Mouse (Mus musculus) hindbrain, postnatal 0 days (tissue): Measurements from ENCODE around the gene D8Ertd738e. TPM values are rescaled to one million over a fixed set of nuclear protein-coding genes. Genes with fewer than 3 reads are reported as not detected.

Source experiments
- ATAC-seq: fragments of 200-750 bp; cut with Nextera tagmentation; 2 replicates; pipeline ENCODE4 v1.8.0; 2017; ENCODE audit warnings: mild to moderate bottlenecking, moderate TSS enrichment, moderate library complexity
- DNase-seq: peaks from one replicate; pipeline ENCODE4 v3.0.0-alpha.2; 2015; ENCODE audit warnings: low spot score
- H3K27ac ChIP-seq: fragments of 300-500 bp; sonication (generic); 2 replicates; pipeline ENCODE4 v1.5.1; 2014; ENCODE audit warnings: mild to moderate bottlenecking
- H3K27me3 ChIP-seq: fragments of 300-500 bp; sonication (generic); 2 replicates; pipeline ENCODE4 v1.6.1; 2014; ENCODE audit warnings: low read length, mixed read lengths; ENCODE audit not compliant: insufficient read depth
- H3K36me3 ChIP-seq: fragments of 300-500 bp; sonication (generic); 2 replicates; pipeline ENCODE4 v1.6.1; 2014; ENCODE audit warnings: low read length, mixed read lengths; ENCODE audit not compliant: insufficient read depth
- H3K4me1 ChIP-seq: fragments of 300-500 bp; sonication (generic); 2 replicates; pipeline ENCODE4 v1.6.1; 2014; ENCODE audit warnings: antibody characterized with exemption, low read length, mixed read lengths; ENCODE audit not compliant: insufficient read depth
- H3K4me2 ChIP-seq: fragments of 300-500 bp; sonication (generic); 2 replicates; pipeline ENCODE4 v1.6.1; 2014; ENCODE audit warnings: low read depth, mild to moderate bottlenecking, low read length, moderate library complexity, mixed read lengths
- H3K4me3 ChIP-seq: fragments of 300-500 bp; sonication (generic); 2 replicates; pipeline ENCODE4 v1.5.1; 2014; ENCODE audit warnings: low read length
- H3K9ac ChIP-seq: fragments of 300-500 bp; sonication (generic); replicated peaks from 2 replicates; pipeline ENCODE4 v1.6.1; 2014; ENCODE audit warnings: mild to moderate bottlenecking, low read length, moderate library complexity, mixed read lengths
- H3K9me3 ChIP-seq: fragments of 300-500 bp; sonication (generic); 2 replicates; pipeline ENCODE4 v1.6.1; 2016; ENCODE audit warnings: low read length, mixed read lengths
- CTCF ChIP-seq: IDR thresholded peaks from 2 replicates; pipeline ENCODE4 v1.5.1; 2016; ENCODE audit warnings: antibody characterized with exemption, control low read depth, low read depth
- WGBS: fragments of 180-500 bp; shearing (Covaris S2); extraction: QIAGEN DNeasy Blood & Tissue Kit; methylation state at CpG from one replicate; pipeline ENCODE4 v1.1.7; 2014; 5-methylcytosine and 5-hydroxymethylcytosine counted together
- polyA plus RNA-seq: library from polyadenylated mRNA; unstranded; fragments of >200 nt; fragmentation: Nextera tagmentation; extraction: Ambion mirVana; gene quantifications from 2 replicates; pipeline ENCODE4 v1.2.1, GENCODE M21; 2015
- total RNA-seq: library from RNA; depleted of rRNA; stranded (reverse); fragments of >200 nt; gene quantifications from 2 replicates; pipeline ENCODE4 v1.2.3, GENCODE M21; 2014

D8Ertd738e gene
- total and polyA plus RNA-seq, 2 experiments from 2014 or later: 69.4 to 318 TPM

DNA sequence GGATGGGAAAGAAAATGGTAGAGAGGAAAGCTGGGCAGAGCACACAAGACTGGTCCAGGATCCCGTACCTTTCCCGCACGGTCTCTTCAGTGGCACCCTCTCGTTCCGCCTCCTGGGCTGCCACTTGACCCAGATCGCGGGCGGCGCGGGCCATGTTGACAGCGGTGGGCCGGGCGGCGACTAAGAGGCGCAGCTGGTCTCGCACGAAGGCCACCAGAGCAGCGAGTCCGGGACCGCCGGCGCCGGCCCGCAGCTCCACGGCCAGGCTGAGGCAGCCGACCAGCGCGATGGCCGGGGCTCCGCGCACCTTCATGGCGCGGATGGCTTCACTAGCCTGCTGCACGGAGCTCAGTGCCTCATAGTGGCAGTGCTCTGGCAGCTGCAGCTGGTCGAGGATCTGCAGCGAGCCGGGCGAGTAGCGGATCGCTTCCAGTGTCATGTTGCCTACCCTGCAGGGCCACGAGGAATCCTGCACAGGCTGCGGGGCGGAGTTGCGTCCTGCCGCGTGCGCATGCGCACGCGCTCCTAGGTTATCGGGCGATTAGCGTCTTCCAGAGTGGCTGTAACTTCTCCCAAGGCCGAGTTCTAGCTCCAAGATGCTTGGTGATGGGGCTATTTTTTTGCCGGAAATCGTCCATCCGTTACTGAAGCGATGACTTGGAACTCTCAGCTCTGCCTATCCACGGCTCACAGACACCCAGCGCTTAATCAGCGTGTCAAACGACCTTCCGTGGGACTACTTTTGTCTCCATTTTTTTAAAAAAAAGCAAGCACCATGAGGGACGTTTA is 7.5 kb upstream of the D8Ertd738e start, which contains the start of gene Mri1:
Gene Mri1, minus strand, starts transcription at position 505 of the 789 bp plus-strand sequence.
- Histone ChIP-seq H3K4me2 (peak within 1 kb of the TSS; percentile 98), H3K9me3 (no peaks in the 10 kb centered on the region), H3K4me3 (peak within 1 kb of the TSS; percentile 77), H3K27me3 (no peaks in the 10 kb centered on the region), H3K4me1 (peaks cover 10% of the 10 kb centered on the region; the same call in 1 of the 2 replicates), H3K36me3 (peaks cover 54% of the 10 kb centered on the region), H3K27ac (peak within 1 kb of the TSS; percentile 95), H3K9ac (peak within 1 kb of the TSS; percentile 80)
- TF ChIP-seq CTCF: peak; percentile 43
- peak; percentile 97 for DNase-seq
- WGBS: 2% methylated on average over 63 of the region's 64 CpGs
- ATAC-seq: peak; percentile 88

- peak overlapping the region; percentile 95 for H3K27ac ChIP-seq
- H3K36me3 ChIP-seq: peaks cover 51% of the 10 kb centered on the region
- peak overlapping the region; percentile 77 for H3K4me3 ChIP-seq
- no peak for TF ChIP-seq CTCF
- H3K9me3 ChIP-seq: no peaks in the 10 kb centered on the region
- H3K27me3 ChIP-seq: no peaks in the 10 kb centered on the region
- H3K4me2 ChIP-seq: peak overlapping the region; percentile 98
- peaks cover 10% of the 10 kb centered on the region; the same call in 1 of the 2 replicates for H3K4me1 ChIP-seq
- peak; percentile 38 for ATAC-seq
- WGBS: 16% methylated on average over 6 of the region's 6 CpGs
- peak; percentile 52 for DNase-seq
- H3K9ac ChIP-seq: peak overlapping the region; percentile 80
Measured at GRCm38 (mm10) chr8:84256458-84256821, 6.9 kb upstream of the D8Ertd738e start.

DNA sequence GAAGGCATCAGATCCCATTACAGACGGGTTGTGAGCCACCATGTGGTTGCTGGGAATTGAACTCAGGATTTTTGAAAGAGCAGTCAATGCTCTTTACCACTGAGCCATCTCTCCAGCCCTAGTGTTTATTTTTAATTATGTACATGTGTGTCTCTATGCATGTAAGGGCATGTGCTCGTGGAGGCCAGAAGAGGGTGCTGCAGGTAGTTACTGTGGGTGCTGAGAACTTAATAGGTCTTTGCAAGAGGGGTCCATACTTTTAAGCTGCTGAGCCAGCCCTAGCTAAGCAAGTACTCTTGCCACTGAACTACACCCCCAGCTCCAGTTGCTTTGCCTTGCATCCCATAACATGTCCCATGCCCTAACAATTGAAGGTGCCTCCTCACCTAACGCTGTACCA is 6.3 kb upstream of the D8Ertd738e start:
- Histone ChIP-seq H3K27me3 (no peaks in the 10 kb centered on the region), H3K9ac (no peak overlapping the region), H3K4me2 (peak overlapping the region; percentile 98), H3K4me1 (peaks cover 10% of the 10 kb centered on the region; the same call in 1 of the 2 replicates), H3K4me3 (peak overlapping the region; percentile 77), H3K36me3 (peaks cover 49% of the 10 kb centered on the region), H3K27ac (peak overlapping the region; percentile 95; the same call in 1 of the 2 replicates), H3K9me3 (no peaks in the 10 kb centered on the region)
- peak; percentile 37; the same call in 1 of the 2 replicates for TF ChIP-seq CTCF
- DNase-seq: no peak
- 83% methylated on average over 3 of the region's 3 CpGs for WGBS
- ATAC-seq: no peak

DNA sequence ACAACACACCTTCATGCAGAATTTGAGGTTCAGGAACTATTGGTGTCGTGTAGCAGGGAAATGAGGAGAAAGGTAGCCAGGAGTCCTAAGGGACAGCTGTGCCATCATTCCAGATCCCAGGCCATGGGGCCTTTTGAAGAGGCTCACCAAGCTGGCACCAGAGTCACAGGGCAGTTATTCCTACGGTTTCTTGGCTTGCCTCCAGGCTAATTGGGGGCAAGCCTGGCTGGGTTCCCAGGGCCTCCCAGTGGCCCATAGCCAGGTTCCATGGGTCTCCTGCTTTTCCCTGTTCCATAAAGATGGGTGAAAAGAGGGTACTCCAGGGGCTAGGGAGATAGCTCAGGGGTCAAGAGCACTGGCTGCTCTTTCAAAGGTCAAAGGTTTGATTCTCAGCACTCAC is 7.7 kb downstream of the D8Ertd738e start:
- Histone ChIP-seq H3K36me3 (peaks cover 23% of the 10 kb centered on the region), H3K27ac (no peak overlapping the region), H3K4me1 (no peaks in the 10 kb centered on the region), H3K27me3 (no peaks in the 10 kb centered on the region), H3K4me2 (no peak overlapping the region), H3K9me3 (no peaks in the 10 kb centered on the region), H3K9ac (no peak overlapping the region), H3K4me3 (no peak overlapping the region)
- 27% methylated on average over 2 of the region's 2 CpGs for WGBS
- peak; percentile 49 for DNase-seq
- no peak for ATAC-seq
- TF ChIP-seq CTCF: no peak

DNA sequence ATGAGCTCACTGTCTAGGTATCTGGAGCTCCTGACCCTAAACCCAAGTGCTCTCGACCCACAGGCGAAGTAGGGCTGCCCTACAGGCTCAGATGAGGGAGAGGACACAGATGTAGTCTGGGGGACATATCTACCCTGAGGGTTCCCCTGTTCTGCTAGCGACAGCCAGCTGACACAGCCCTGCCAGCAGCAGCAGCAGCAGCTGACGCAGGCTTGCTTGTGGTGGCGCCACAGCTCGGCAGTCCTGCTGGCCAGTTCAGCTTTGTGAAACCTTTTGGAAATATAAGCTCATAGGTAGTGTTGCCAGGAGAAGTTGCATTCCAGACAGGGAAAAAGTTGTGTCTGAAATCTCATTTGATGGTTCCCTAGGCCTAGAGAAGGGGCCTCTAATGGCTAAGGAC is 8.4 kb downstream of the D8Ertd738e start:
- no peaks in the 10 kb centered on the region for H3K27me3 ChIP-seq
- H3K4me3 ChIP-seq: no peak overlapping the region
- 45% methylated on average over 6 of the region's 6 CpGs for WGBS
- no peaks in the 10 kb centered on the region for H3K9me3 ChIP-seq
- DNase-seq (no peak), ATAC-seq (no peak)
- no peak overlapping the region for H3K27ac ChIP-seq
- H3K9ac ChIP-seq: no peak overlapping the region
- TF ChIP-seq CTCF: no peak
- H3K4me1 ChIP-seq: no peaks in the 10 kb centered on the region
- H3K4me2 ChIP-seq: no peak overlapping the region
- H3K36me3 ChIP-seq: peaks cover 16% of the 10 kb centered on the region

- Histone ChIP-seq H3K4me2 (peak overlapping the region; percentile 83), H3K27me3 (no peaks in the 10 kb centered on the region), H3K4me3 (peak overlapping the region; percentile 91), H3K36me3 (no peaks in the 10 kb centered on the region), H3K27ac (peak overlapping the region; percentile 80), H3K9ac (peak overlapping the region; percentile 49), H3K4me1 (peaks cover 11% of the 10 kb centered on the region; the same call in 1 of the 2 replicates), H3K9me3 (no peaks in the 10 kb centered on the region)
- WGBS: 18% methylated on average over 19 of the region's 19 CpGs
- ATAC-seq (no peak), DNase-seq (peak; percentile 17)
- TF ChIP-seq CTCF: no peak
Measured at GRCm38 (mm10) chr8:84237542-84238229, 11.8 kb downstream of the D8Ertd738e start.
